23 mouse cellular contexts compared by ENCODE assay signal in genomic region chr9:28139957-28140597, GRCm38 (mm10).
A peak's percentile ranks its signal among the peaks of the same experiment; 100 is the strongest.
DNase-seq lines count a peak whose midpoint lies in the region; ATAC-seq and TF ChIP-seq lines count a peak whose summit lies in the region.
"Had no signal": no experiment of that assay in that cellular context is flagged by ENCODE, and none has a peak within 500 bp of the region (broad histone marks: within the 10 kb centered on the region; RNA-seq: fewer than 3 reads in every experiment).

No protein-coding gene starts in this region.

- H3K27ac ChIP-seq in lung, embryonic 15.5 days = no peak overlapping the region
- no peak overlapping the region for H3K27ac ChIP-seq in heart, adult 2 months
- H3K27ac ChIP-seq: embryonic facial prominence, embryonic 15.5 days; forebrain, embryonic 10.5 days; heart, embryonic 15.5 days; hindbrain, embryonic 13.5 days; hindbrain, postnatal 0 days had no signal

- no peak for TF ChIP-seq POLR2A in heart, adult 2 months (IDR thresholded peaks at IDR 0.05; ENCODE audit: insufficient read depth, low read depth, low read length)

- H3K9me3 ChIP-seq in lung, embryonic 15.5 days = no peaks in the 10 kb centered on the region
- H3K9me3 ChIP-seq: embryonic facial prominence, embryonic 15.5 days; forebrain, embryonic 10.5 days; heart, embryonic 15.5 days; hindbrain, embryonic 13.5 days had no signal

- H3K4me2 ChIP-seq in lung, embryonic 15.5 days = no peak overlapping the region
- H3K4me2 ChIP-seq: embryonic facial prominence, embryonic 15.5 days; heart, embryonic 11.5 days; heart, embryonic 15.5 days; hindbrain, embryonic 13.5 days had no signal

- H3K4me1 ChIP-seq in lung, embryonic 15.5 days = no peaks in the 10 kb centered on the region
- H3K4me1 ChIP-seq in heart, adult 2 months (ENCODE audit: control insufficient read depth, insufficient read depth, low read length) = no peaks in the 10 kb centered on the region
- H3K4me1 ChIP-seq: embryonic facial prominence, embryonic 15.5 days; heart, embryonic 15.5 days had no signal

- no peak for DNase-seq in frontal cortex, postnatal 14 days (ENCODE audit: low spot score in 2 of 2)
- no peak for DNase-seq in lung, postnatal 25 days (ENCODE audit: low spot score)
- DNase-seq in testis, postnatal 14 days (ENCODE audit: low spot score) = peak; percentile 12
- DNase-seq in testis, postnatal 10 days (ENCODE audit: low spot score) = no peak
- no peak for DNase-seq in heart, adult 2 months
- DNase-seq: adrenal gland, adult 2 months; adrenal gland, postnatal 25 days; cerebellum, adult 11 months; cerebellum, adult 8-10 months; cerebellum, postnatal 14 days; gastrocnemius, postnatal 10 days; heart, adult 18-20 months; heart, postnatal 14 days had no signal

- 48% methylated on average over 12 of the region's 12 CpGs for WGBS in lung, embryonic 15.5 days
- WGBS in heart, adult 2 months = 70% methylated on average over 12 of the region's 12 CpGs

- TF ChIP-seq CTCF in heart, adult 2 months (IDR thresholded peaks at IDR 0.05) = no peak

- no peak overlapping the region for H3K9ac ChIP-seq in lung, embryonic 15.5 days
- no peak overlapping the region for H3K9ac ChIP-seq in heart, adult 2 months (ENCODE audit: low read depth, low read length)
- H3K9ac ChIP-seq: embryonic facial prominence, embryonic 15.5 days; heart, embryonic 15.5 days; hindbrain, embryonic 13.5 days had no signal

- no peak for TF ChIP-seq EP300 in heart, adult 2 months (IDR thresholded peaks at IDR 0.05; ENCODE audit: insufficient read depth, low read depth, low read length)

- no peaks in the 10 kb centered on the region for H3K36me3 ChIP-seq in lung, embryonic 15.5 days
- H3K36me3 ChIP-seq in heart, adult 2 months (ENCODE audit: control insufficient read depth, insufficient read depth, low read length) = no peaks in the 10 kb centered on the region
- H3K36me3 ChIP-seq: embryonic facial prominence, embryonic 15.5 days; forebrain, embryonic 10.5 days; heart, embryonic 15.5 days; hindbrain, embryonic 13.5 days had no signal

- peak; percentile 79 for ATAC-seq in frontal cortex, adult (ENCODE audit: low TSS enrichment)
- ATAC-seq in lung, embryonic 15.5 days (ENCODE audit: borderline replicate concordance, extremely low read depth, low FRiP score, low TSS enrichment) = peak; percentile 27; the same call in 1 of the 2 replicates
- ATAC-seq: hindbrain, postnatal 0 days had no signal

- intact Hi-C loops in heart, adult 2 months (cut with DNase I) = no loop called here

- no peaks in the 10 kb centered on the region for H3K27me3 ChIP-seq in lung, embryonic 15.5 days
- no peaks in the 10 kb centered on the region for H3K27me3 ChIP-seq in heart, adult 2 months (ENCODE audit: control insufficient read depth, insufficient read depth, low read length)
- H3K27me3 ChIP-seq: CH12.LX; embryonic facial prominence, embryonic 15.5 days; heart, embryonic 15.5 days; hindbrain, embryonic 13.5 days had no signal

- no peaks in the 10 kb centered on the region for H3K79me2 ChIP-seq in heart, adult 2 months (replicated peaks; ENCODE audit: control insufficient read depth, insufficient read depth, low read length)

- no peak overlapping the region for H3K4me3 ChIP-seq in lung, embryonic 15.5 days
- no peak overlapping the region for H3K4me3 ChIP-seq in heart, adult 2 months
- H3K4me3 ChIP-seq: embryonic facial prominence, embryonic 15.5 days; erythroblast, embryonic 14.5 days; forebrain, embryonic 10.5 days; heart, embryonic 15.5 days; hindbrain, embryonic 13.5 days had no signal
